Mouse (Mus musculus) left cerebral cortex, postnatal 36 days (tissue): ENCODE data around the gene Tmem204. TPM values are rescaled to one million over a fixed set of nuclear protein-coding genes. Genes with fewer than 3 reads are reported as not detected.

Source experiments
- DNase-seq, 2 experiments: peaks; one replicate each; pipeline ENCODE4 v3.0.0; 2021 to 2022; ENCODE audit warnings: low spot score in 2 of 2, mixed read lengths in 1 of 2
- intact Hi-C: fragments of 180-260 bp; cut with DNase I; formaldehyde crosslinking; loops from one replicate; pipeline ENCODE4 v1.15.1; 2025
- total RNA-seq, 2 experiments: library from RNA; stranded (reverse); gene quantifications; 2 replicates each; pipeline ENCODE4 v1.2.3; 2021

Tmem204 gene
- total RNA-seq, 2 experiments from 2014 or later, result 9.1 to 10.3 TPM

- intact Hi-C loops, result no loop called here
- DNase-seq, result no peak
Observed at GRCm38 (mm10) chr17:25090450-25090849, 7.1 kb upstream of the Tmem204 start.

DNA sequence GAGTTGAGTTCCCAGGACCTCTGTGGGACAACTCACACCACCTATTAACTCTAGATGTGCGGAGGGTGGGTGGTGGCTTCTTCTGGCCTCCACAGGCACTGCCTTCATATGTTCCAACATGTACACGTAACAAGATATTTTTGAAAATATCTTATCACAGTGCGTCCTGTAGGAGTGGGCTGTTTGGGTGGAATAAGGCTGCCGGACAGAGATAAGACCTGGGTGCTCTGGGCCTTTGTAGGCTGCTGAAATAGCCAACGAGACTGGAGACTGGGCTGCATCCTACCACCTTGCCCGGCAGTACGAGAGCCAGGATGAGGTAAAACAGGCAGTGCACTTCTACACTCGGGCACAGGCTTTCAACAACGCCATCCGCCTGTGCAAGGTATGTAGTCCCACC, 5.8 kb upstream of the Tmem204 start:
- intact Hi-C loops, result no loop called here
- DNase-seq, result no peak

DNA sequence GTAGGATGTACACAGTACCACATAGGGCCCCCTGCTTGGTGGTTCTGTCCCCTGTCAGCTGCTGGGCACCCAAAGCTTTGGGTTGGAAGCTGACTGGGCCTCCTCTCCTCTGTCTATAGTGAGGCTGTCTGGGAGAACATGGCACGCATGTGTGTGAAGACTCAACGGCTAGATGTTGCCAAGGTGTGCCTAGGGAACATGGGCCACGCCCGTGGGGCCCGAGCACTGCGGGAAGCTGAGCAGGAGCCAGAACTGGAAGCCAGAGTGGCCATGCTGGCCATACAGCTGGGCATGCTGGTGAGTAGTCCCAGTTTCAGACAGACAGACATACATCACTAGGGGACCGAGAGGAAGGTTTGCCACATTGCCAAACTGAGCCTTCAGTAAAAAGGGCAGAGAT, 3.3 kb upstream of the Tmem204 start:
- intact Hi-C loops, result no loop called here
- DNase-seq, result no peak

DNA sequence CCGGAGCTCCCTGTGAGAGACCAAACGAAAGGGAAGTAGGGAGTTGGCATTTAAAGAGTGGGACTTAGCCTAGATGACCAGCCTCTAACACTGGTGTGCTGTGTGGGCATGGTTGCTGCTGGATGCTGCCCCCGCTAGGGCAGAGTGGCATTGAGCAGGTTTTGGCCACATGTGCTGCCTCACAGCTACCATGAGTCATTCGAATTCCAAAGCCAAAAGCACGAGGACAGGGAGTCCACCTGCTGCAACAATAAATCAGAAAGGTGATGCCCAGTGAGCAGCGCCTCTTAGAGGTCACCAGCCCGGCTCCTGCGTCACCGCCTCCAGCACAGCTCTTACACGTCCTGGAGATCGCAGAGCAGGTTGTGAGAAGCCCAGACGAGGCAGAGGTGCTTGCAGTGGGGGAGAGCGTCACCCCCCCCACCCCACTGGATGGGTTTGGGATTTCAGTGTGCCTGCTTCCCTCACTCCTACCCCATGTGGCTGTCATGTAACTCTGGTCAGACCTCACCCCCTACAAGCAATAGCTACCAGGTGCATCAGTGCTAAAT, 1.5 kb upstream of the Tmem204 start:
- intact Hi-C loops, result loop anchor here (5.0 kb wide), 1 partner anchor 43 kb away; no protein-coding TSS in a partner anchor
- DNase-seq, result no peak

- no peak for DNase-seq
- intact Hi-C loops, result loop anchor here (5.0 kb wide), 1 partner anchor 41 kb away; no protein-coding TSS in a partner anchor
Observed at GRCm38 (mm10) chr17:25082887-25083286, 504 bp downstream of the Tmem204 start.

DNA sequence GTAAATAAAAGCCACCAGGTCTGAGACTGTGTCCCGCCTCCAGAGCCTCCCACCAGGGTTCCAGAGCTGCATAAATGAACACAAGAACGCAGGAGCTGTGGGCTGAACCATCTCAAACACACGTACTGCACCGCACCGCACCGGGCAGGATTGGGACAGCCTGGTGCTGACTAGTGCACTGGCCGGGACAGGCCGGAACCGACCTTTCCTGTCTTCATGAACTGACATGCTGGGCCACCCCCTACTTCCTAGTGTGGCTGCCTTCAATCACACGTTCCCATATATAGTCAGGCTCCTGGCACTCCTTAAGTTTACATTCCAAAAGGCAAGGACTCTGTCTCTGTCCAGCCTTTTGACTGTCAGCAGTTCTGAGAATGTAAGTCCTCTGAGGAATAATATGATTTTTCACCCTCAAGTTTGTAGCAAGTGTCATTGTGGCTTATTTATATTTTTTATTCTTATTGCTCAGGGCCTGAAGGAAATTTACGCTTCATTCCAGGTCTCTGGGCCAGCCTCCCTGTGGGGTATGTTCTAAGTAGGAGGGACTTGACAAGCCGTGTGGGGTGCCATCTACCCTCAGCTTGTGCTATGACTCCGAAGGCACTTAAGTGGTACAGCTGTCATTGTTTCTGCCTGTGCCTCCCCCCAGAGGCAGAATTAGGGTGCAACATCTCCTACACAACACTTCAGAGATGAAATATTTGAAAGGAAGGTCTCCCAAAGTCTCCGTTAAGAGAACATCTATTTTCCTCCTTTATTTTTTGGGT, 1.1 kb downstream of the Tmem204 start:
- intact Hi-C loops, result loop anchor here (5.0 kb wide), 1 partner anchor 40 kb away; no protein-coding TSS in a partner anchor

GRCm38 (mm10) chr17:25080960-25081381, 2.4 kb downstream of the Tmem204 start:
- intact Hi-C loops, result loop anchor here (5.0 kb wide), 1 partner anchor 39 kb away; no protein-coding TSS in a partner anchor
- no peak for DNase-seq

More for the DNA sequence above, 1.1 kb downstream of the Tmem204 start:
- DNase-seq, result no peak

- DNase-seq, result no peak
- intact Hi-C loops, result loop anchor here (5.0 kb wide), 1 partner anchor 38 kb away; no protein-coding TSS in a partner anchor
Observed at GRCm38 (mm10) chr17:25080210-25080609, 3.2 kb downstream of the Tmem204 start.

DNA sequence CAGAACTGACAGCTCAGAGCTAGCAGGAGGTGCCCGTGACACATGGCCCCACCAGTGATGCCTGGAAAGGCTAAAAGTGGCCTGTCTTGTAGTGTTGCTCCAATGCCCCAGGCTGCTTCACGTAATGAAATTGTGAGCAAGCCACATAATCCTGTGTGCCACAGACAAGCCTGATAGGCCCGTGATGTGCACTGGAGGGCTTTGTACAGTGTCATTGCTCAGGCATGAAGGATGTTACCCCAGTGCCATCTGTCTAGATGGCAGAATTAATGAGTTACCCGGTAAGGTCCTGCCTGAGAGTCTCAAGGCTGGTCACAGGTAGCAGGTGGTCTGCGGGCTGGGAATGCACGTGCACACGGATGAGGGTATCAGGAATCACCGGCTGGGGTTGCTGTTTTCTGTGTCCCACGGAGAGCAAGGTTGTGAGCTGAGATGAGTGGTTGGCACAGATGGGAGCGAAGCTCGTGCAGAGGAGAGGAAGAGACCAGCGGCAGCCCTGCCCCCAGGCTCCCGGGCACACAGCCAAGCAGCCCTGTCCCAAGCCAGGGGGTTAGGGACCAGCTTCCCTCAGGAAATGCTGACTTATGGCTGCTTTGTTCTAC, 5.5 kb downstream of the Tmem204 start:
- intact Hi-C loops, result no loop called here
- DNase-seq, result peak; percentile 38 to 40

DNA sequence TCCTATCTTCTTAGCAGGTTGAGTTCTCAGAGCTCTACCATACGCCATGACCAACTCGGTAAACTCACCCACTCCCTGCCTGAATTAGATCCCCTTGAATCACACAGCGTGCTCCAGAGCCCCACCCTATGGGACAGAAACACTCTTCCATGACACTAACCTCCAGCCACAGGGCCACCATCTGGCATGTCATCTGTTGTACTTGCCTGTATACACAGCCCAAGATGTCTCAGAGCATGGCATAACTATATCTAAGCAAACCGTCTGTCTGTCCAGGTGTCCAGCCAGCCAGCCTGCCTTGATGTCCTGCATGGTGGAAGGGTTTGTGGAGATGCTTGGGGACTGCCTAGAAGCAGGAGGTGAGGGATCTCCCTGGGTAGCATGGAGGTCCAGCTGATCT, 6.5 kb downstream of the Tmem204 start:
- no peak for DNase-seq
- intact Hi-C loops, result no loop called here

DNA sequence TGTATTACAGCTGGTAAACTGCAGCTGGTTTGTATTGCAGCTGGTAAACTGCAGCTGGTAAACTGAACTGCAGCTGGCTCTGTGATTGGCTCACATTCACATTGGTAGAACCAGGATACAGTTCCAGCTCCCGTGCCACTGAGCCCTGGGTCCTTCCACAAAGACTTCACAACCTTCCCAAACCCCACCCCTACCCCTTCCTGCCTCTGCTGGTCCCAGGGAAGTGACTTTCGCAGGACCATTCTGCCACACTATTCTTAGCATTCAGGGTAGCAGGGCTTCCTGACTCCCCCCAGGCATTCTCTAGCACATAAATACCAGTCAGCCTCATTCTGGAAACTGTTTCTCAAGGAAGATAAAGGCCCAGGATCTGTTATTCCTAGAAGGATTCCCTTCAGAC, 14.7 kb downstream of the Tmem204 start:
- intact Hi-C loops, result no loop called here
- no peak for DNase-seq

DNA sequence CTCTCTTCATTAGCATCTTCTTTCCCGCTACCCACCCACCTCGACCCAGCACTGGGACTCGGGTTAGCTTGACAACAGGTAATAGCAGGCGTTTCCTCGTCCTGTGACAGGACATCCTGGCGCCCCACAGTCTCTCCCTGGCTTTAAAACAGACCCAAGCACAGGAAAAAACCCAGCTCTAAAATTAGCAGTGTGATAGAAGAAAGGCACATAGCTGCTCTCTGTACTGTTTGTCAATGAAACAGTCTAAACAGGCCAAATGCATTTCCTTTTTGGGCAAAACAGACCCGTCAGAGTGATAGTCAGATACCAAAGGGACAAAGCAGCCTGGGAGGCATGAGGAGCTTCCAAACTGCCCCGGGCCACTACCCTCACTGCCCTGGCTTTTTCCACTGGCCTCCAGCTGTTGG, 15.9 kb downstream of the Tmem204 start:
- DNase-seq, result no peak
- intact Hi-C loops, result no loop called here

DNA sequence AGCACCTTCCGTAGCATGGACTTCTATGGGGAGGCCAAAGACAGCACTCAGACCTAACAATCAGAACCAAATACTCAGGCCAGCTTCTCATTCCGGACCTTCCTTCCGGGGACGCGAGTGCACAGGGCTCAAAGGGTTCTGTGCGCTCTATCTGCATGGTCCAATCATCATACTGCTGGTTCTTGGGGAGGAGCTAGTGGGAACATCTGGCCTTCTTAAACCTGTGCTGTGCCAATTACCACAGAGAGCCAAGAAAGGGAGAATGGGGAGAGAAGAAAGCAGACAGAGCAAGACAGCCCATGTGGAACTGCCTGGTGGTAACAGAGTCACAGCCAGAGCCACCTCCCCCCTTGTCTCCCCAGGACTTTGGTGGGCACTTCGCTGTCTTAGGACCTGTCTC, 16.8 kb downstream of the Tmem204 start:
- intact Hi-C loops, result no loop called here
- DNase-seq, result no peak

- DNase-seq, result no peak
- intact Hi-C loops, result no loop called here
Observed at GRCm38 (mm10) chr17:25065189-25065588, 18.2 kb downstream of the Tmem204 start.

DNA sequence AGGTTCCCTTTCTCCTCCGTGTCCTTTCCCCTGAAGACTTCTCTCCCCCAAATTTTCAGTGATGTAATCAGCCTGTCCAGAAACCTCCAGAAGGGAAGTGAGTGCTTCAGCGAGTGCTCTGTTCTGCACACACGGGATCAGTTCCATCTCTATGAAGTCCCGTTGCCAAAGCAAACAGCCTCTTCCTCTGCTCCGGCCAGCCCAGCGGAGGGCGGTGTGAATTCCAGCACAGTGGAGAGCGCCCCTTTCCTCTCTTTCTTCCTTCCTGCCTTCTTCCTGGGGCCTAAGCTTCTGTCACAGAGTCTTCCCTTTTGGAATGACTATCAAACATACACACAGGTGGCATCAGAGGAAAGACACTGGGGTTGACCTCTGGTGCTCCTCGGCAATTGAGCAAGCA, 19.0 kb downstream of the Tmem204 start:
- intact Hi-C loops, result no loop called here
- DNase-seq, result no peak

- intact Hi-C loops, result no loop called here
- DNase-seq, result no peak
Observed at GRCm38 (mm10) chr17:25063872-25064271, 19.5 kb downstream of the Tmem204 start.

DNA sequence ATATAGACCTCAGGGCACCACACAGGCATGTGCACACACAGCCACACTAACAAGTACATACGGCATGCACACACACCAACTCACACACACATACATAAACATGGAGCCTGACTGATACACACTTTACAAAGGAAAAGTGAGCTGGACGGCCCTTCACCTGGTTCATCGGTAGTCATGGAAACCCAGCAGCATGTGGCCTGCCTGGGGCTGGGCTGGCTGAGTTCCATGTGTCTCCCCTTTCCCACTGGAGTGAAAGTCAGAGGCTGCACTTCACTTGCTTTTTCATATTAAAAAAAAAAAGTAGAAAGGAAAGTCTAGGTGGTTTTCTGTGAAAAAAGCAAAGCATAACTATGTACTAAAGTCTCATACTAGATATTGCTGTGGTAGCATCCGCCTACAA, 20.1 kb downstream of the Tmem204 start:
- intact Hi-C loops, result no loop called here
- no peak for DNase-seq

GRCm38 (mm10) chr17:25057041-25057440, 26.4 kb downstream of the Tmem204 start:
- no peak for DNase-seq
- intact Hi-C loops, result no loop called here

GRCm38 (mm10) chr17:25053274-25053673, 30.1 kb downstream of the Tmem204 start:
- intact Hi-C loops, result no loop called here
- DNase-seq, result peak; percentile 18 to 21

GRCm38 (mm10) chr17:25047143-25047542, 36.2 kb downstream of the Tmem204 start:
- no peak for DNase-seq

DNA sequence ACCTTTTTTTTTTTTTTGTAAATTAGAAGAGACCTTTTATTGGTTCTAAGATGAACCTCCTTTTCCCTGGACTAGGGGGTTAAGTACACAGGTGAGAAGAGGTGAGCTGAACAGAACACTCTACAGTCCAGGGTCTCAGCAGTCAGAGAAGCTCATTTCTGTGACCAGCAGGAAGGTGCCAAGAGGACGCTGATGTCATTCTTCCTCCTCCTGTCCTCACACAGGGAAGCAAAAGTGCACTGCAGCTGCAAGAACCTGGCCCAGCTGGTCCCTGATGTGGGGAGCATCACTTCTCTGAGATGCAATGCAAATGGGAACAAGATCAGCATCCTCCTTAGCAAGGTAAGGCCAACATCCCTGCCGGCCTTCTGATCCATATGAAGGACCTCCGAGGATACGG, 38.1 kb downstream of the Tmem204 start:
- intact Hi-C loops, result no loop called here
- no peak for DNase-seq

More at GRCm38 (mm10) chr17:25047143-25047542, 36.2 kb downstream of the Tmem204 start:
- intact Hi-C loops, result no loop called here
